8 mouse cellular contexts compared by ENCODE assay signal in the genomic region with DNA sequence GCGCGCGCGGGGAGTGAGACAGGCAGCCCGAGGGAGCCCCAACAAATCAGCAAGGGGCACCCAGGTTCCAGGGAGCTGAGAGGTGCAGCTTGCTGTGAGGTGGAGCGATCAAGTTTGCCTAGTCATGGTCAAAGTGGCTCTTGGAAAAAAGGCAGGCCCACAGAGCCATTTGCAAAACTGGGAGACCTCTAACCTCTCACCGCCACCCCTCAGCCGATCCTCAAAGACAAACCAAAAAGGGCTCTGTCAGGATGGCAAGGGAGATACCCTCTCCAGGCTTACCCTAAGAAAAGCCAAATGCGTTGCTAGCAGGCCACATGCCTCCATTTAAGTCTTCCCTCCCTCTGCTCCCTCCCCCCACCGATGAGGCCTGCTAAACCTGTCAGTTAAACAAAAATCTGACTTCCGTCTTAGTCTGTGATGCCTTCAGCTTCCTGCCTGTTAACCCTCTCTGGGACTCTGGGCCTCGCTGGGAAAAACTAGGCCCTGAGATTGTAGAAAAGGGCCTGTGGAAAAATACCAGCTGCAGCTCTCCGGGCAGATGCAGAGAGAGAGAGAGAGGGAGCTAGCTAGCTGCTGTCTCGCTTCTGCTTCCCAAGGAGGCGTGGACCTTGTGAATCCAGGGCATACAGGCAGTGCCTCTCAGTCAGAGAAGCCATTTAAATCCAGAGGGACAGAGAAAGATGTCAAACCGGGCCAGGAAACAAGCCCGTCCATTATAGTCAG. TPM values are rescaled to one million over a fixed set of nuclear protein-coding genes. Genes with fewer than 3 reads are reported as not detected.
DNase-seq lines count a peak whose midpoint lies in the region; ATAC-seq and TF ChIP-seq lines count a peak whose summit lies in the region.

No protein-coding gene starts in this region.

- TF ChIP-seq POLR2A in myocyte (IDR thresholded peaks at IDR 0.05; ENCODE audit: insufficient read length, low read depth): no peak

- H3K79me2 ChIP-seq in myocyte (ENCODE audit: control insufficient read depth, insufficient read depth): peaks cover 39% of the 10 kb centered on the region

- no peak overlapping the region for H3ac ChIP-seq in myocyte (ENCODE audit: control insufficient read depth, insufficient read length)

- WGBS in embryonic facial prominence, embryonic 10.5 days: 4% methylated on average over 17 of the region's 17 CpGs
- WGBS in heart, embryonic 10.5 days: 6% methylated on average over 13 of the region's 17 CpGs
- WGBS in limb, embryonic 15.5 days: 11% methylated on average over 12 of the region's 17 CpGs

- no peaks in the 10 kb centered on the region for H3K9me3 ChIP-seq in embryonic facial prominence, embryonic 10.5 days
- H3K9me3 ChIP-seq in heart, embryonic 10.5 days: no peaks in the 10 kb centered on the region
- no peaks in the 10 kb centered on the region for H3K9me3 ChIP-seq in limb, embryonic 15.5 days

- H3K4me3 ChIP-seq in embryonic facial prominence, embryonic 10.5 days: peak overlapping the region; percentile 58
- peak overlapping the region; percentile 56 for H3K4me3 ChIP-seq in heart, embryonic 10.5 days
- H3K4me3 ChIP-seq in limb, embryonic 15.5 days: peak overlapping the region; percentile 33; the same call in 1 of the 2 replicates
- peak overlapping the region; percentile 40 for H3K4me3 ChIP-seq in myocyte

- H3K9ac ChIP-seq in limb, embryonic 15.5 days: peak overlapping the region; percentile 54; the same call in 1 of the 2 replicates

- H3K27ac ChIP-seq in embryonic facial prominence, embryonic 10.5 days (replicated peaks): peak overlapping the region; percentile 100
- peak overlapping the region; percentile 99 for H3K27ac ChIP-seq in heart, embryonic 10.5 days
- peak overlapping the region; percentile 100 for H3K27ac ChIP-seq in limb, embryonic 15.5 days

- H3K36me3 ChIP-seq in embryonic facial prominence, embryonic 10.5 days (replicated peaks): 0 out of 2 replicates have a peak, but pooled peaks cover under 1% of the 10 kb centered on the region
- 0 out of 2 replicates have a peak, but pooled peaks cover 1% of the 10 kb centered on the region for H3K36me3 ChIP-seq in heart, embryonic 10.5 days
- no peaks in the 10 kb centered on the region for H3K36me3 ChIP-seq in limb, embryonic 15.5 days
- H3K36me3 ChIP-seq in myocyte (ENCODE audit: control insufficient read depth, insufficient read depth): no peaks in the 10 kb centered on the region

- peak; percentile 86 for DNase-seq in A20 (ENCODE audit: low read depth, low spot score)
- DNase-seq in adipocyte (ENCODE audit: low spot score): peak; percentile 91
- DNase-seq in embryonic facial prominence, embryonic 10.5 days (ENCODE audit: low spot score): peak; percentile 79
- peak; percentile 89 for DNase-seq in heart, embryonic 10.5 days (ENCODE audit: low spot score)
- peak; percentile 78 to 84 for DNase-seq in kidney, adult 8-10 months
- peak; percentile 92 for DNase-seq in telencephalon, adult 2 months (ENCODE audit: low read depth, low spot score)

- ATAC-seq in limb, embryonic 15.5 days (ENCODE audit: insufficient number of reproducible peaks, low FRiP score, low TSS enrichment, low read depth): peak; percentile 22

- peaks cover 100% of the 10 kb centered on the region for H3K4me1 ChIP-seq in embryonic facial prominence, embryonic 10.5 days
- peaks cover 100% of the 10 kb centered on the region for H3K4me1 ChIP-seq in heart, embryonic 10.5 days
- peaks cover 91% of the 10 kb centered on the region for H3K4me1 ChIP-seq in limb, embryonic 15.5 days

- peak overlapping the region; percentile 49 for H3K4me2 ChIP-seq in limb, embryonic 15.5 days
- peak overlapping the region; percentile 96 for H3K4me2 ChIP-seq in myocyte (ENCODE audit: low read depth)

- no peaks in the 10 kb centered on the region for H3K27me3 ChIP-seq in embryonic facial prominence, embryonic 10.5 days (replicated peaks; ENCODE audit: low read depth, poor library complexity, severe bottlenecking)
- H3K27me3 ChIP-seq in heart, embryonic 10.5 days (ENCODE audit: insufficient read depth, poor library complexity, severe bottlenecking): no peaks in the 10 kb centered on the region
- H3K27me3 ChIP-seq in limb, embryonic 15.5 days: no peaks in the 10 kb centered on the region
- H3K27me3 ChIP-seq in myocyte (ENCODE audit: control insufficient read depth, insufficient read depth, insufficient read length): no peaks in the 10 kb centered on the region

TF ChIP-seq in myocyte, 11 proteins besides CTCF, POLR2A, EP300 and RAD21:
- TF ChIP-seq USF1 (IDR thresholded peaks at IDR 0.05; ENCODE audit: low read depth): no peak
- no peak for TF ChIP-seq POLR2AphosphoS2 (IDR thresholded peaks at IDR 0.05; ENCODE audit: insufficient read length, low read depth)
- TF ChIP-seq MAX (IDR thresholded peaks at IDR 0.05; ENCODE audit: low read depth): no peak
- no peak for TF ChIP-seq TCF12 (IDR thresholded peaks at IDR 0.05; ENCODE audit: insufficient read depth, poor library complexity, severe bottlenecking)
- TF ChIP-seq MYOG (IDR thresholded peaks at IDR 0.05; ENCODE audit: control insufficient read depth in 1 of 3, insufficient read depth in 1 of 3, insufficient read length in 2 of 3, low read depth in 2 of 3): no peak
- TF ChIP-seq MYOD1 (IDR thresholded peaks at IDR 0.05; ENCODE audit: control insufficient read depth in 1 of 3, insufficient read length in 2 of 3, low read depth in 2 of 3): no peak
- TF ChIP-seq TCF3 (IDR thresholded peaks at IDR 0.05; ENCODE audit: insufficient read length, low read depth): no peak
- TF ChIP-seq REST (IDR thresholded peaks at IDR 0.05; ENCODE audit: insufficient read depth, insufficient read length): no peak
- no peak for TF ChIP-seq SRF (IDR thresholded peaks at IDR 0.05; ENCODE audit: control insufficient read depth, insufficient read length, low read depth)
- no peak for TF ChIP-seq CEBPB (IDR thresholded peaks at IDR 0.05; ENCODE audit: insufficient read depth, poor library complexity, severe bottlenecking)
- TF ChIP-seq E2F4 (IDR thresholded peaks at IDR 0.05; ENCODE audit: insufficient read depth): no peak

RNA-seq across cellular contexts. Expression of gene Zmynd8, which starts 13.4 kb away (rescaled TPM):
- 68.1 and 69.9 TPM in 2 replicates for polyA plus RNA-seq in embryonic facial prominence, embryonic 10.5 days (2016; fragmentation: Nextera tagmentation; extraction: Ambion mirVana)
- 57.1 and 58.5 TPM in 2 replicates for polyA plus RNA-seq in heart, embryonic 10.5 days (2016; fragmentation: Nextera tagmentation; extraction: Ambion mirVana)
- 40.4 and 52.2 TPM in 2 replicates for polyA plus RNA-seq in limb, embryonic 15.5 days (2015; fragmentation: Nextera tagmentation; extraction: Ambion mirVana)
- 20.9 TPM for polyA plus RNA-seq in myocyte (2012; fragmentation: generic; extraction: Trizol)

Comparison
In these comparisons a context has a peak if more than half of its experiments do, and no peak if none do; other contexts are left out.
1. Peak in every context shown above with its lines: DNase-seq, ATAC-seq, H3K4me3 ChIP-seq and H3K27ac ChIP-seq.